Mouse (Mus musculus) forebrain, embryonic 14.5 days (tissue): ENCODE data around the gene Tuba1c. TPM values are rescaled to one million over a fixed set of nuclear protein-coding genes. Genes with fewer than 3 reads are reported as not detected.

Experiments used
- ATAC-seq: fragments of 200-750 bp; cut with Nextera tagmentation; 2 replicates; pipeline ENCODE4 v1.8.0; 2017; ENCODE audit warnings: mild to moderate bottlenecking, moderate library complexity
- DNase-seq: peaks from one replicate; pipeline ENCODE4 v3.0.0-alpha.2; 2015; ENCODE audit warnings: low spot score
- H3K27ac ChIP-seq: fragments of 300-500 bp; sonication (generic); 2 replicates; pipeline ENCODE4 v1.5.1; 2014; ENCODE audit warnings: low read depth, mild to moderate bottlenecking, control low read depth, low read length, moderate library complexity
- H3K27me3 ChIP-seq: fragments of 300-500 bp; sonication (generic); replicated peaks from 2 replicates; pipeline ENCODE4 v1.6.1; 2014; ENCODE audit warnings: low read length, control low read depth, mixed read lengths; ENCODE audit not compliant: control insufficient read depth, insufficient read depth
- H3K36me3 ChIP-seq: fragments of 300-500 bp; sonication (generic); 2 replicates; pipeline ENCODE4 v1.6.1; 2014; ENCODE audit warnings: low read length, control low read depth; ENCODE audit not compliant: control insufficient read depth, insufficient read depth
- H3K4me1 ChIP-seq: fragments of 300-500 bp; sonication (generic); 2 replicates; pipeline ENCODE4 v1.6.1; 2014; ENCODE audit warnings: antibody characterized with exemption, low read length, control low read depth; ENCODE audit not compliant: control insufficient read depth, insufficient read depth
- H3K4me2 ChIP-seq: fragments of 300-500 bp; sonication (generic); 2 replicates; pipeline ENCODE4 v1.6.1; 2014; ENCODE audit warnings: mild to moderate bottlenecking, control low read depth, low read length
- H3K4me3 ChIP-seq: fragments of 300-500 bp; sonication (generic); 2 replicates; pipeline ENCODE4 v1.5.1; 2014; ENCODE audit warnings: low read depth, low read length, control low read depth
- H3K9ac ChIP-seq: fragments of 300-500 bp; sonication (generic); 2 replicates; pipeline ENCODE4 v1.6.1; 2014; ENCODE audit warnings: mild to moderate bottlenecking, low read length, control low read depth, moderate library complexity
- H3K9me3 ChIP-seq: fragments of 300-500 bp; sonication (generic); replicated peaks from 2 replicates; pipeline ENCODE4 v1.6.1; 2016; ENCODE audit warnings: low read length, control low read depth, mixed read lengths; ENCODE audit not compliant: control insufficient read depth
- WGBS: fragments of 180-500 bp; shearing (Covaris S2); extraction: QIAGEN DNeasy Blood & Tissue Kit; methylation state at CpG from one replicate; pipeline ENCODE4 v1.1.7; 2014; 5-methylcytosine and 5-hydroxymethylcytosine counted together
- polyA plus RNA-seq: library from polyadenylated mRNA; unstranded; fragments of >200 nt; fragmentation: Nextera tagmentation; extraction: Ambion mirVana; gene quantifications from 2 replicates; pipeline ENCODE4 v1.2.1, GENCODE M21; 2014

The Tuba1c gene
- polyA plus RNA-seq, 1 experiment from 2014 or later = 93.1 TPM

DNA sequence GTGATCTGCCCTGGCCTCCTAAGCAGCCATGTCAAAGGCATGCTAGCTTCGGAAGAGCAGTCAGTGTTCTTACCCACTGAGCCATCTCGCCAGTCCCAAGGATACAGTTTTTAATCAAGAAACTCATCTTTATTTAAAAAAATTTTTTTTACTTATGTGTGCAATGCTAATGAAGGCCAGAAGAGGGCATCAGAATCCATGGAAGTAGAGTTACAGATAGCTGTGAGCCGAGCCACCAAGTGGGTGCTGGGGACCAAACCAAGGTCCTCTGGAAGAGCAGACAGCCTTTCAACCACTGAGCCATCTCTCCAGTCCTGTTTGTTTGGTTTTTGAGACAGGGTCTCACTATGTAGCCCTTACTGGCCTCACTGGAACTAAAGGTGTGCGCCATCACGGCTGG is 26.1 kb upstream of the Tuba1c start:
- no peaks in the 10 kb centered on the region for H3K27me3 ChIP-seq
- DNase-seq = no peak
- H3K27ac ChIP-seq = no peak overlapping the region
- WGBS = 94% methylated on average over 5 of the region's 5 CpGs
- no peak overlapping the region for H3K4me2 ChIP-seq
- no peak for ATAC-seq
- H3K36me3 ChIP-seq = no peaks in the 10 kb centered on the region
- no peaks in the 10 kb centered on the region for H3K9me3 ChIP-seq
- no peaks in the 10 kb centered on the region for H3K4me1 ChIP-seq
- no peak overlapping the region for H3K4me3 ChIP-seq
- H3K9ac ChIP-seq = no peak overlapping the region

- H3K4me2 ChIP-seq = no peak overlapping the region
- no peak overlapping the region for H3K4me3 ChIP-seq
- no peaks in the 10 kb centered on the region for H3K4me1 ChIP-seq
- H3K27me3 ChIP-seq = no peaks in the 10 kb centered on the region
- DNase-seq (no peak), ATAC-seq (no peak)
- H3K9me3 ChIP-seq = no peaks in the 10 kb centered on the region
- WGBS = 79% methylated on average over 6 of the region's 6 CpGs
- H3K9ac ChIP-seq = no peak overlapping the region
- no peak overlapping the region for H3K27ac ChIP-seq
- H3K36me3 ChIP-seq = no peaks in the 10 kb centered on the region
Measured at GRCm38 (mm10) chr15:99008801-99009241, 20.9 kb upstream of the Tuba1c start.

DNA sequence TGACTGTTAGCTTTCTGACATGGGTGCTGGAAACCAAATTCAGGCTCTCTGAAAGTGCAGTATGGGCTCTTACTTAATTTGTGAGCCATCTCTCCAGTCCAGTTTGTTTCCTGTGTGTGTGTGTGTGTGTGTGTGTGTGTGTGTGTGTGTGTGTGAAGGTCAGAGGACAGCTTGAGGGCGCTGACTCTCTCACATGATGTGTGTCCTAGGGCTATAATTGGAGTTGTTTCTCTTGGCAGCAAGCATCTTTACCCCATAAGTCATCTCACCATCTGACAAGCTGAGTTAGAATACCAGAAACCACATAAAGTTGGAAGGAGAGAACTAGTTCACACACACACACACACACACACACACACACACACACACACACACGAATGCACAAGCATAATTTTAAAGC is 18.8 kb upstream of the Tuba1c start:
- no peak overlapping the region for H3K9ac ChIP-seq
- H3K27me3 ChIP-seq = no peaks in the 10 kb centered on the region
- no peaks in the 10 kb centered on the region for H3K4me1 ChIP-seq
- no peaks in the 10 kb centered on the region for H3K36me3 ChIP-seq
- no peak overlapping the region for H3K4me2 ChIP-seq
- H3K9me3 ChIP-seq = no peaks in the 10 kb centered on the region
- H3K4me3 ChIP-seq = no peak overlapping the region
- H3K27ac ChIP-seq = no peak overlapping the region
- ATAC-seq (no peak), DNase-seq (no peak)
- WGBS = 90% methylated on average over 2 of the region's 2 CpGs

GRCm38 (mm10) chr15:99011946-99012345 is 17.7 kb upstream of the Tuba1c start:
- Histone ChIP-seq H3K4me1 (no peaks in the 10 kb centered on the region), H3K9ac (no peak overlapping the region), H3K4me3 (no peak overlapping the region), H3K27ac (no peak overlapping the region), H3K27me3 (no peaks in the 10 kb centered on the region), H3K36me3 (no peaks in the 10 kb centered on the region), H3K9me3 (no peaks in the 10 kb centered on the region), H3K4me2 (no peak overlapping the region)
- no peak for ATAC-seq
- WGBS = 86% methylated on average over 3 of the region's 3 CpGs
- no peak for DNase-seq

- Histone ChIP-seq H3K27ac (no peak overlapping the region), H3K27me3 (no peaks in the 10 kb centered on the region), H3K9me3 (no peaks in the 10 kb centered on the region), H3K4me1 (peaks cover 4% of the 10 kb centered on the region), H3K4me2 (no peak overlapping the region), H3K4me3 (no peak overlapping the region), H3K9ac (no peak overlapping the region), H3K36me3 (no peaks in the 10 kb centered on the region)
- WGBS = 71% methylated on average over 9 of the region's 9 CpGs
- ATAC-seq (no peak), DNase-seq (no peak)
Measured at GRCm38 (mm10) chr15:99014496-99015030, 15.1 kb upstream of the Tuba1c start.

GRCm38 (mm10) chr15:99017355-99017761 is 12.3 kb upstream of the Tuba1c start:
- ATAC-seq (no peak), DNase-seq (no peak)
- Histone ChIP-seq H3K27me3 (no peaks in the 10 kb centered on the region), H3K9ac (no peak overlapping the region; the same call in 1 of the 2 replicates), H3K27ac (no peak overlapping the region), H3K4me2 (no peak overlapping the region), H3K9me3 (peaks cover 3% of the 10 kb centered on the region; the same call in 1 of the 2 replicates), H3K4me3 (no peak overlapping the region), H3K36me3 (no peaks in the 10 kb centered on the region), H3K4me1 (peaks cover 4% of the 10 kb centered on the region)
- WGBS = 78% methylated on average over 8 of the region's 8 CpGs

DNA sequence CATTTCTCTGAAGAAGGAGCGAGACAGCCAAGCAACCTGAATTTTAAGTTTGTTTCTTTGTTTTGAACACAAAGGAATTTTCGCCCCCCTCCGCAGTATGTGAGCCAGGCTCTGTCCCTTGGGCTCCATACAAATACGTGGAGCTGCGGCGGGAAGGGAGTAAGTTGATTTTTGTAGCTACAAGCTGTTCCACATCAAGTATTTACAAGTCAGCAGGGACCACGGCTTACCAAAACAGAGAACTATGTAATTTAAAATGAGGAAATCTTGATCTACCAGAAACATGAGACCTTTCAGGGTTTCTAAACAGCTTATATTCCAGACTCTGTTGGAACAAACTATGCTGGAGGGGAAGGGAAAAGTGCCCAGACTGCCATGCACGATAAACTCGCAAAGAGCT is 11.7 kb upstream of the Tuba1c start:
- ATAC-seq (no peak), DNase-seq (no peak)
- Histone ChIP-seq H3K4me3 (no peak overlapping the region), H3K27ac (no peak overlapping the region), H3K36me3 (no peaks in the 10 kb centered on the region), H3K4me2 (no peak overlapping the region), H3K9ac (peak overlapping the region; percentile 21; the same call in 1 of the 2 replicates), H3K4me1 (peaks cover 4% of the 10 kb centered on the region), H3K27me3 (no peaks in the 10 kb centered on the region), H3K9me3 (peaks cover 3% of the 10 kb centered on the region; the same call in 1 of the 2 replicates)
- WGBS = 44% methylated on average over 9 of the region's 9 CpGs

DNA sequence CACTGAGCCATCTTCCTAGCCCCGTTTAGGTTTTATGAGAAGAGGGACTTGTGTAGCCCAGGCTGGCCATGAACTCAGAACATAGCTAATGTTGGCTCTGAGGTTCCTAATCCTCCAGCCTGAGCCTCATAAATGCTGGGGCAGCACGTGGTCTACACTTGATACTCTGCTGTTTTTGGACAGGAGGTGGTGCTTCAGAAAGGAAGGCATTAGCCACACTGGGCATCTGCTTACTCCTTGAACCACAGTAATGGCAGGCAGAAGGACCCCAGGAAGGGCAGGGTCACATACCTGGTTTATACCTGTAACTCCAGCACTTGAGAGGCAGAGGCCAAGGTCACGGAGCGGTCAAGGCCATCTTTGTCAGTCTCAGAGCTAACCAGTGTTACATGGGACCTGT is 11.1 kb upstream of the Tuba1c start:
- no peak overlapping the region for H3K4me3 ChIP-seq
- H3K4me1 ChIP-seq = peaks cover 4% of the 10 kb centered on the region
- no peak overlapping the region for H3K9ac ChIP-seq
- 89% methylated on average over 4 of the region's 4 CpGs for WGBS
- no peaks in the 10 kb centered on the region for H3K36me3 ChIP-seq
- ATAC-seq = no peak
- DNase-seq = no peak
- no peak overlapping the region for H3K4me2 ChIP-seq
- H3K9me3 ChIP-seq = peaks cover 3% of the 10 kb centered on the region; the same call in 1 of the 2 replicates
- H3K27me3 ChIP-seq = no peaks in the 10 kb centered on the region
- H3K27ac ChIP-seq = no peak overlapping the region

DNA sequence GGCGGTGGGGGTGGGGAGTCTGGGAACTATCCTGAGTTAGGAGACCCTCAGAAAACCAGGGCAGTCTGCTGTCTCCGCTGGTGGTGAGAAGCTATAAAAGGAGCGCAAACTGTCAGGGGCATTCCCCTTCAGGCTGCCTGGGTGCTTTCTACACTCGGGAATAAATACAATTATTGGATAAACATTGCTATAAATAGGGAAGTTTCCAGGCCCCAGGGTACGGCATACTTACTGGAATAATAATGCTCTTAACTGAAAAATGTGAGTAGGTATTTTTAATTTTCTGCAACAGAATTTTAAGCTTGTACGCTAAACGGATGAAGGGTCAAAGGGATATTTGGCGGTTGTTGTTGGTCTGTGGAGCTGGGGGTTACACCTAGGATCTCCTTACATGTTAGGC is 10.3 kb upstream of the Tuba1c start:
- DNase-seq (no peak), ATAC-seq (no peak)
- peak overlapping the region; percentile 23; the same call in 1 of the 2 replicates for H3K27ac ChIP-seq
- no peaks in the 10 kb centered on the region for H3K27me3 ChIP-seq
- H3K4me1 ChIP-seq = peaks cover 4% of the 10 kb centered on the region
- H3K36me3 ChIP-seq = no peaks in the 10 kb centered on the region
- H3K4me2 ChIP-seq = no peak overlapping the region
- WGBS = 57% methylated on average over 8 of the region's 8 CpGs
- H3K9ac ChIP-seq = no peak overlapping the region
- H3K9me3 ChIP-seq = peaks cover 3% of the 10 kb centered on the region; the same call in 1 of the 2 replicates
- no peak overlapping the region for H3K4me3 ChIP-seq
